Mouse (Mus musculus): Measurements from ENCODE around the gene Glrx5. TPM values are rescaled to one million over a fixed set of nuclear protein-coding genes. Genes with fewer than 3 reads are reported as not detected.

Glrx5 gene
- total RNA-seq, 2 experiments from 2014 or later: 60.5 to 69.7 TPM

- DNase-seq: peak; percentile 40
Measured at GRCm38 (mm10) chr12:105004956-105005714, 27.4 kb upstream of the Glrx5 start.

GRCm38 (mm10) chr12:105005715-105005972 lies 26.8 kb upstream of the Glrx5 start:
- DNase-seq: no peak

- DNase-seq: no peak
Measured at GRCm38 (mm10) chr12:105008150-105008549, 24.3 kb upstream of the Glrx5 start.

GRCm38 (mm10) chr12:105008752-105009178 lies 23.7 kb upstream of the Glrx5 start:
- DNase-seq: no peak

GRCm38 (mm10) chr12:105009370-105010212 lies 22.9 kb upstream of the Glrx5 start, which contains the start of gene Syne3:
Gene Syne3 (minus strand): TSS chr12:105009809.
- peak; percentile 76 for DNase-seq

GRCm38 (mm10) chr12:105010213-105010790 lies 22.2 kb upstream of the Glrx5 start:
- DNase-seq: no peak

- no peak for DNase-seq
Measured at GRCm38 (mm10) chr12:105011589-105011988, 20.9 kb upstream of the Glrx5 start.

GRCm38 (mm10) chr12:105012314-105012713 lies 20.2 kb upstream of the Glrx5 start:
- DNase-seq: no peak

GRCm38 (mm10) chr12:105013065-105013464 lies 19.4 kb upstream of the Glrx5 start:
- peak; percentile 59 for DNase-seq

GRCm38 (mm10) chr12:105016199-105016598 lies 16.3 kb upstream of the Glrx5 start:
- DNase-seq: no peak

GRCm38 (mm10) chr12:105016639-105017038 lies 15.8 kb upstream of the Glrx5 start:
- DNase-seq: no peak

- no peak for DNase-seq
Measured at GRCm38 (mm10) chr12:105019359-105020219, 12.9 kb upstream of the Glrx5 start.

- DNase-seq: no peak
Measured at GRCm38 (mm10) chr12:105021441-105022069, 10.9 kb upstream of the Glrx5 start.

GRCm38 (mm10) chr12:105022141-105022540 lies 10.3 kb upstream of the Glrx5 start:
- no peak for DNase-seq

- no peak for DNase-seq
Measured at GRCm38 (mm10) chr12:105022776-105023175, 9.7 kb upstream of the Glrx5 start.

- DNase-seq: peak; percentile 76
Measured at GRCm38 (mm10) chr12:105025271-105025946, 7.1 kb upstream of the Glrx5 start.

- DNase-seq: no peak
Measured at GRCm38 (mm10) chr12:105025947-105026586, 6.4 kb upstream of the Glrx5 start.

- DNase-seq: peak; percentile 78
Measured at GRCm38 (mm10) chr12:105027323-105027991, 5.0 kb upstream of the Glrx5 start.

- no peak for DNase-seq
Measured at GRCm38 (mm10) chr12:105029890-105030289, 2.6 kb upstream of the Glrx5 start.

Measured in gastrocnemius, postnatal 10 days (tissue).